Mouse (Mus musculus) myocyte (in vitro differentiated cells): ENCODE data around the gene Fcrls.

ENCODE experiments used
- E2F4 ChIP-seq: IDR thresholded peaks from one replicate; pipeline ENCODE4 v1.6.1; 2011; ENCODE audit warnings: mild to moderate bottlenecking, control low read depth, moderate library complexity; ENCODE audit not compliant: insufficient read depth
- POLR2A ChIP-seq: IDR thresholded peaks from one replicate; pipeline ENCODE4 v1.6.1; 2011; ENCODE audit warnings: low read depth, mild to moderate bottlenecking, control low read depth, moderate library complexity; ENCODE audit not compliant: insufficient read length
- USF1 ChIP-seq: IDR thresholded peaks from one replicate; pipeline ENCODE4 v1.6.1; 2011; ENCODE audit warnings: low read depth, mild to moderate bottlenecking, control low read depth, moderate library complexity

GRCm38 (mm10) chr3:87223636-87224035 is 39.9 kb downstream of the Fcrls start:
- TF ChIP-seq E2F4: no peak
- no peak for TF ChIP-seq POLR2A
- no peak for TF ChIP-seq USF1
